ENCODE assay signal across 16 mouse cellular contexts in the genomic region with DNA sequence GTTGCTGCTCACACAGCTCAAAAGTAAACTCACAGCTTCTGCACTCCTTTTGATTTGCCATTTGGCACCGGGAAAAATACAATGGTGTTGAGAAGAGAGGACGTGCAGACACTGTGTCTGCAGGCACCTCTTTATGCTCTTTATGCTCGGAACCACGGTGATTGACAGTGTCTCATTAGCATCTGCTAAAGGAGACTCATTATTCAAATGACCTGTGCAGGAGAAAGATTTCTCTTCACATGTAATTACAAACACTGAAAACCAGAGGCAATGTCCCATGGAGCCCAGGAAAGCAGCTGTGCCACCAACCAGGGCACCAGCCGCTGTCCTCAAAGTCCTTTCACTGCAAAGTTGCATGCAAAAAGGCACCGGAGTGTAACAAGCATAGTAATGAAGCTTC.
DNase-seq lines count a peak whose midpoint lies in the region; ATAC-seq and TF ChIP-seq lines count a peak whose summit lies in the region.
"Had no signal": no experiment of that assay in that cellular context is flagged by ENCODE, and none has a peak within 500 bp of the region (broad histone marks: within the 10 kb centered on the region; RNA-seq: fewer than 3 reads in every experiment).

No protein-coding gene starts in this region.

- H3K36me3 ChIP-seq in heart, adult 2 months (ENCODE audit: control insufficient read depth, insufficient read depth, low read length), result no peaks in the 10 kb centered on the region
- H3K36me3 ChIP-seq in forebrain, embryonic 14.5 days (ENCODE audit: control insufficient read depth, insufficient read depth, low read length), result no peaks in the 10 kb centered on the region
- H3K36me3 ChIP-seq in hindbrain, embryonic 16.5 days (ENCODE audit: control insufficient read depth, insufficient read depth, low read length), result no peaks in the 10 kb centered on the region
- H3K36me3 ChIP-seq in neural tube, embryonic 14.5 days (ENCODE audit: control insufficient read depth, insufficient read depth, low read length), result no peaks in the 10 kb centered on the region
- H3K36me3 ChIP-seq in liver, embryonic 11.5 days (ENCODE audit: control insufficient read depth, insufficient read depth, low read length), result no peaks in the 10 kb centered on the region
- H3K36me3 ChIP-seq: heart, embryonic 13.5 days; liver, embryonic 13.5 days had no signal

- H3K4me3 ChIP-seq in heart, adult 2 months, result no peak overlapping the region
- H3K4me3 ChIP-seq in forebrain, embryonic 14.5 days (ENCODE audit: low read depth, low read length), result no peak overlapping the region
- no peak overlapping the region for H3K4me3 ChIP-seq in hindbrain, embryonic 16.5 days (ENCODE audit: low read length)
- H3K4me3 ChIP-seq in neural tube, embryonic 14.5 days (ENCODE audit: low read depth, low read length), result no peak overlapping the region
- H3K4me3 ChIP-seq in liver, embryonic 11.5 days (ENCODE audit: low read depth, low read length), result no peak overlapping the region
- H3K4me3 ChIP-seq: erythroblast, embryonic 14.5 days; heart, embryonic 13.5 days; liver, embryonic 13.5 days had no signal

- no peaks in the 10 kb centered on the region for H3K9me3 ChIP-seq in forebrain, embryonic 14.5 days (replicated peaks; ENCODE audit: control insufficient read depth, low read length)
- no peaks in the 10 kb centered on the region for H3K9me3 ChIP-seq in hindbrain, embryonic 16.5 days (ENCODE audit: control insufficient read depth, low read length)
- H3K9me3 ChIP-seq in neural tube, embryonic 14.5 days (ENCODE audit: control insufficient read depth, low read length), result no peaks in the 10 kb centered on the region
- no peaks in the 10 kb centered on the region for H3K9me3 ChIP-seq in liver, embryonic 11.5 days (ENCODE audit: control insufficient read depth, low read length)
- H3K9me3 ChIP-seq: heart, embryonic 13.5 days; liver, embryonic 13.5 days had no signal

- peak; percentile 91 for ATAC-seq in forebrain, embryonic 14.5 days
- peak; percentile 87 for ATAC-seq in hindbrain, embryonic 16.5 days
- peak; percentile 75; the same call in 1 of the 2 replicates for ATAC-seq in neural tube, embryonic 14.5 days (ENCODE audit: low read depth)
- ATAC-seq in liver, embryonic 11.5 days (replicated peaks; ENCODE audit: low FRiP score), result no peak
- no peak for ATAC-seq in erythroid progenitor cell, adult 5-6 weeks (replicated peaks; ENCODE audit: low FRiP score, poor library complexity, severe bottlenecking)

- no peaks in the 10 kb centered on the region for H3K27me3 ChIP-seq in heart, adult 2 months (ENCODE audit: control insufficient read depth, insufficient read depth, low read length)
- no peaks in the 10 kb centered on the region for H3K27me3 ChIP-seq in forebrain, embryonic 14.5 days (replicated peaks; ENCODE audit: control insufficient read depth, insufficient read depth, low read length)
- H3K27me3 ChIP-seq in hindbrain, embryonic 16.5 days (replicated peaks; ENCODE audit: control insufficient read depth, insufficient read depth, low read length), result no peaks in the 10 kb centered on the region
- no peaks in the 10 kb centered on the region for H3K27me3 ChIP-seq in neural tube, embryonic 14.5 days (ENCODE audit: control insufficient read depth, insufficient read depth, low read length)
- H3K27me3 ChIP-seq in liver, embryonic 11.5 days (replicated peaks; ENCODE audit: control insufficient read depth, insufficient read depth, low read length), result no peaks in the 10 kb centered on the region
- H3K27me3 ChIP-seq: heart, embryonic 13.5 days; liver, embryonic 13.5 days had no signal

- H3K9ac ChIP-seq in heart, adult 2 months (ENCODE audit: low read depth, low read length), result no peak overlapping the region
- H3K9ac ChIP-seq in forebrain, embryonic 14.5 days (ENCODE audit: low read length), result no peak overlapping the region
- no peak overlapping the region for H3K9ac ChIP-seq in hindbrain, embryonic 16.5 days (ENCODE audit: low read depth, low read length)
- H3K9ac ChIP-seq in neural tube, embryonic 14.5 days (replicated peaks; ENCODE audit: low read depth, low read length), result no peak overlapping the region
- no peak overlapping the region for H3K9ac ChIP-seq in liver, embryonic 11.5 days (ENCODE audit: low read depth, low read length)
- H3K9ac ChIP-seq: heart, embryonic 13.5 days; liver, embryonic 13.5 days had no signal

- 83% methylated on average over 6 of the region's 6 CpGs for WGBS in heart, adult 2 months
- WGBS in forebrain, embryonic 14.5 days, result 8% methylated on average over 6 of the region's 6 CpGs
- 8% methylated on average over 6 of the region's 6 CpGs for WGBS in hindbrain, embryonic 16.5 days
- WGBS in neural tube, embryonic 14.5 days, result 11% methylated on average over 6 of the region's 6 CpGs
- WGBS in liver, embryonic 11.5 days, result 77% methylated on average over 6 of the region's 6 CpGs

- no peak for TF ChIP-seq CTCF in heart, adult 2 months (IDR thresholded peaks at IDR 0.05)

- H3K27ac ChIP-seq in heart, adult 2 months, result no peak overlapping the region
- no peak overlapping the region for H3K27ac ChIP-seq in forebrain, embryonic 14.5 days (ENCODE audit: low read depth, low read length)
- no peak overlapping the region for H3K27ac ChIP-seq in hindbrain, embryonic 16.5 days (ENCODE audit: low read depth, low read length)
- H3K27ac ChIP-seq in neural tube, embryonic 14.5 days (ENCODE audit: low read depth, low read length), result no peak overlapping the region
- no peak overlapping the region for H3K27ac ChIP-seq in liver, embryonic 11.5 days (ENCODE audit: low read depth, low read length)
- H3K27ac ChIP-seq: heart, embryonic 13.5 days; liver, embryonic 13.5 days had no signal

- no peaks in the 10 kb centered on the region for H3K4me1 ChIP-seq in heart, adult 2 months (ENCODE audit: control insufficient read depth, insufficient read depth, low read length)
- peaks cover 13% of the 10 kb centered on the region; the same call in 1 of the 2 replicates for H3K4me1 ChIP-seq in forebrain, embryonic 14.5 days (ENCODE audit: control insufficient read depth, insufficient read depth, low read length)
- no peaks in the 10 kb centered on the region; the same call in 1 of the 2 replicates for H3K4me1 ChIP-seq in hindbrain, embryonic 16.5 days (ENCODE audit: control insufficient read depth, insufficient read depth, low read depth, low read length)
- no peaks in the 10 kb centered on the region for H3K4me1 ChIP-seq in neural tube, embryonic 14.5 days (ENCODE audit: control insufficient read depth, insufficient read depth, low read length)
- no peaks in the 10 kb centered on the region for H3K4me1 ChIP-seq in liver, embryonic 11.5 days (replicated peaks; ENCODE audit: control insufficient read depth, insufficient read depth, low read length)
- H3K4me1 ChIP-seq: heart, embryonic 13.5 days; liver, embryonic 13.5 days had no signal

- H3K79me2 ChIP-seq in heart, adult 2 months (replicated peaks; ENCODE audit: control insufficient read depth, insufficient read depth, low read length), result no peaks in the 10 kb centered on the region

- peak; percentile 49 for DNase-seq in heart, adult 11 months
- no peak for DNase-seq in heart, adult 2 months
- peak; percentile 76 for DNase-seq in forebrain, embryonic 14.5 days (ENCODE audit: low spot score)
- DNase-seq in liver, embryonic 11.5 days (ENCODE audit: low spot score), result no peak
- no peak for DNase-seq in spleen, postnatal 36 days (ENCODE audit: low spot score in 2 of 2)
- DNase-seq: adrenal gland, adult 2 months; cerebellum, adult 2 months; gastrocnemius, postnatal 10 days; kidney, adult 9 months; liver, embryonic 13.5 days; lung, postnatal 10 days had no signal

- H3K4me2 ChIP-seq in forebrain, embryonic 14.5 days (ENCODE audit: low read length), result 0 out of 2 replicates have a peak overlapping the region, but pooled peaks have one; percentile 11
- H3K4me2 ChIP-seq in hindbrain, embryonic 16.5 days (ENCODE audit: low read length), result peak overlapping the region; percentile 23; the same call in 1 of the 2 replicates
- no peak overlapping the region for H3K4me2 ChIP-seq in neural tube, embryonic 14.5 days (ENCODE audit: low read depth, low read length)
- no peak overlapping the region for H3K4me2 ChIP-seq in liver, embryonic 11.5 days
- H3K4me2 ChIP-seq: heart, embryonic 13.5 days; liver, embryonic 13.5 days had no signal

- TF ChIP-seq EP300 in heart, adult 2 months (IDR thresholded peaks at IDR 0.05; ENCODE audit: insufficient read depth, low read depth, low read length), result no peak

- TF ChIP-seq POLR2A in heart, adult 2 months (IDR thresholded peaks at IDR 0.05; ENCODE audit: insufficient read depth, low read depth, low read length), result no peak

- intact Hi-C loops in heart, adult 2 months (cut with DNase I), result no loop called here

Comparison
In these comparisons a context has a peak if more than half of its experiments do, and no peak if none do; other contexts are left out.
1. DNase-seq: peak in heart, adult 11 months (single experiment) and forebrain, embryonic 14.5 days (single experiment); none in heart, adult 2 months (0 of 2), liver, embryonic 11.5 days (single experiment) and spleen, postnatal 36 days (0 of 2).
2. ATAC-seq: peak in forebrain, embryonic 14.5 days (single experiment), hindbrain, embryonic 16.5 days (single experiment) and neural tube, embryonic 14.5 days (single experiment); none in liver, embryonic 11.5 days (single experiment) and erythroid progenitor cell, adult 5-6 weeks (single experiment).
3. H3K4me2 ChIP-seq: peak in forebrain, embryonic 14.5 days (single experiment) and hindbrain, embryonic 16.5 days (single experiment); none in neural tube, embryonic 14.5 days (single experiment) and liver, embryonic 11.5 days (single experiment).